Mouse (Mus musculus): ENCODE measurements around the gene Ankrd42.

- TF ChIP-seq ZNF384 (IDR thresholded peaks at IDR 0.05; ENCODE audit: low read depth, low read length) (no peak), MAX (IDR thresholded peaks at IDR 0.05; ENCODE audit: low read length) (no peak; the same call in none of the 2 replicates), USF1 (IDR thresholded peaks at IDR 0.05; ENCODE audit: low read depth, low read length) (no peak), ZC3H11A (IDR thresholded peaks at IDR 0.05; ENCODE audit: low read depth, low read length) (no peak), POLR2AphosphoS2 (IDR thresholded peaks at IDR 0.05; ENCODE audit: low read depth, low read length) (peak; percentile 48; the same call in 1 of the 2 replicates), CTCF (conservative IDR thresholded peaks at IDR 0.05 in 1 of 2, IDR thresholded peaks at IDR 0.05 in 1 of 2; ENCODE audit: low read depth in 2 of 2, low read length in 2 of 2) (peak in 1 of 2 experiments; percentile 40; a peak in 2 of 4 replicates), ZKSCAN1 (IDR thresholded peaks at IDR 0.05; ENCODE audit: borderline replicate concordance, low read depth, low read length) (no peak), POLR2A (IDR thresholded peaks at IDR 0.05; ENCODE audit: low read depth, low read length) (peak; percentile 89), NRF1 (IDR thresholded peaks at IDR 0.05; ENCODE audit: low read depth, low read length) (no peak), EP300 (IDR thresholded peaks at IDR 0.05; ENCODE audit: low read length) (no peak)
Measured at GRCm38 (mm10) chr7:92637021-92637625, at the start of gene Ankrd42.

Measured in CH12.LX (cell line).